Mouse (Mus musculus): Measurements from ENCODE around the gene Ankmy2. TPM values are rescaled to one million over a fixed set of nuclear protein-coding genes. Genes with fewer than 3 reads are reported as not detected.

Gene Ankmy2
- polyA plus RNA-seq, 1 experiment from 2014 or later: 37.4 TPM

DNA sequence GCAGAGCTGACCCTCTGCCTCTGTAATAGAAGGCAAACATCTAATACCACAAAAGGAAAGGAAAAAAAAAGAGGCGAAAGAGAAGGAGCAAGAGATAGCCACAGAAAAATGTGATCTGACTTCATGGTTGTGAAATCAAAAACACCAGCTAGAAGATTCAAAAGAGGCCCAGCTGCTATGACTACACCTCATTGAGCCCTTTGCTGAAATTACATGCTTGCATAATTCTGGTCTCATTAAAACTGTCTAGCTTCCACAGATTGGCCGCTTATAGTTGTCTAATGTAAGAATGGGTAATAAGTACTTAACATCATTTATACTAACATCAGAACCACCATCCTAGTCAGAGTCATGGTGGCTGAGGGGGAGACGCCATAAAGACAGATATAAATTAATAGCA lies 24.2 kb upstream of the Ankmy2 start:
- Histone ChIP-seq H3K4me1 (ENCODE audit: insufficient read depth, low read length) (no peaks in the 10 kb centered on the region), H3K9me3 (ENCODE audit: low read length) (no peaks in the 10 kb centered on the region)

DNA sequence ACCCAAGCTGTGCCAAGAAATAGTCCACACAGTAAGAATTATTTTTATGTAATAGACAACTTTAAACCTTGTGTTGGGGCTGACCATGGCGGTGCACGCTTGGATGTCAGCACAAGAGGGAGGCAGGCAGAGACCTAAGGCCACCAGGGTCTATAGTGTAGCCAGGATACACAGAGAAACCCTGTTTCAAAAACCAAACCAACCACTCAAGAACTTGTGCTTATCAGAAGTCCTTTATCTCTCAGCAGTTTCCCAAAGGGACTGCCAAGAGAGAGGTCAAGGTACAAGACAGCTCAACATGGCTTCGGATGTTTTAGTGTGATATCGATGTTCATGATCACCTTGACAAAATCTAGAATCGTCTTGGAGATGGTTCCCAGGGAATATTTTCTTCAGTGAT lies 23.4 kb upstream of the Ankmy2 start:
- H3K27ac ChIP-seq (ENCODE audit: low read length): no peak overlapping the region
- no peak overlapping the region for H3K9ac ChIP-seq (replicated peaks; ENCODE audit: low read length)
- no peaks in the 10 kb centered on the region for H3K9me3 ChIP-seq (ENCODE audit: low read length)
- 86% methylated on average over 5 of the region's 5 CpGs for WGBS
- no peak overlapping the region for H3K4me2 ChIP-seq (replicated peaks; ENCODE audit: low read depth, low read length)
- no peaks in the 10 kb centered on the region for H3K4me1 ChIP-seq (ENCODE audit: insufficient read depth, low read length)
- no peak overlapping the region for H3K4me3 ChIP-seq (ENCODE audit: low read length)
- ATAC-seq (ENCODE audit: low FRiP score, low TSS enrichment): no peak
- no peaks in the 10 kb centered on the region for H3K27me3 ChIP-seq (ENCODE audit: insufficient read depth, low read length)
- H3K36me3 ChIP-seq (ENCODE audit: insufficient read depth, low read length): peaks cover 34% of the 10 kb centered on the region

More for the DNA sequence above, 24.2 kb upstream of the Ankmy2 start:
- peaks cover 34% of the 10 kb centered on the region for H3K36me3 ChIP-seq (ENCODE audit: insufficient read depth, low read length)
- H3K27me3 ChIP-seq (ENCODE audit: insufficient read depth, low read length): no peaks in the 10 kb centered on the region
- no peak overlapping the region for H3K27ac ChIP-seq (ENCODE audit: low read length)
- H3K9ac ChIP-seq (replicated peaks; ENCODE audit: low read length): no peak overlapping the region
- WGBS: 82% methylated on average over 3 of the region's 3 CpGs
- H3K4me2 ChIP-seq (replicated peaks; ENCODE audit: low read depth, low read length): no peak overlapping the region
- no peak for ATAC-seq (ENCODE audit: low FRiP score, low TSS enrichment)
- H3K4me3 ChIP-seq (ENCODE audit: low read length): no peak overlapping the region

DNA sequence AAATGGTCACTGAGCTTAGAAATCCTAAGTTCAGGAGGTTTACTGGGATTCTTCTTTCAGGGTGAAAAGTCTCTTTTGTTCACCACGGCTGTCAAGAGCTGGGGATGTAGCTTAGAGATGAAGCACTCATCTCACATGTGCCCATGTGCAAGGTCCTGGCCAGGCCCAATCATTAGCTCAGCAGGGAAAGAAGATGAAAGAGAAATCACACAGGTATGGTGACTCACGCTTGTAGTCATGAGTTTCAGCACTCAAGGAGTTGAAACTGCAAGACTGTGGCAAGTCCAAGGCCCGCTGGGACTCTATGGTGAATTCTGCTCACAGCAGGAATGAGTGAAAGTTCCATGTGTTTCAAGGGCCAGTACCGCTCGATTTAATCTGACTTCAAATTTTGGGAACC lies 22.8 kb upstream of the Ankmy2 start:
- WGBS: 86% methylated on average over 5 of the region's 5 CpGs
- Histone ChIP-seq H3K4me1 (ENCODE audit: insufficient read depth, low read length) (no peaks in the 10 kb centered on the region), H3K9ac (replicated peaks; ENCODE audit: low read length) (no peak overlapping the region), H3K4me3 (ENCODE audit: low read length) (no peak overlapping the region), H3K36me3 (ENCODE audit: insufficient read depth, low read length) (peaks cover 33% of the 10 kb centered on the region), H3K27me3 (ENCODE audit: insufficient read depth, low read length) (no peaks in the 10 kb centered on the region), H3K4me2 (replicated peaks; ENCODE audit: low read depth, low read length) (no peak overlapping the region), H3K27ac (ENCODE audit: low read length) (no peak overlapping the region), H3K9me3 (ENCODE audit: low read length) (no peaks in the 10 kb centered on the region)
- no peak for ATAC-seq (ENCODE audit: low FRiP score, low TSS enrichment)

DNA sequence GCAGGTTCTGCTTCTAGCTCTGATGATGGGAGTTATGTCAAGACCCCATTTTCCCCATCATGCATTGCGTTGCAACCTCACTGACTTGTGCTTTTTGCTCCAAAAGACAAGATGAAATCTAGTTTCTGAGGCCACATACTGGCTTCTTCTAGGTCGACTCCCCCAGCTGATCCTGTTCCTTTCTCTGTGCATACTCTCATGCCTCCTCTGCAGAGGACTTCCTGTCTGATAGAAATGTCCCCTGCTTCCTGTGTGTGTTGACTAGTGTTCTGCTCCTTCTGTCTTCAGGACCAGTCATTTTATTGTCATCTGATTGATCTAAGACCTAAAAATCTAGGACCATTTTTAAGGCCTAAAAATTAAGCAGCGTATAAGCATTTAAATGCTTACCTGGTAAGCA lies 21.5 kb upstream of the Ankmy2 start:
- H3K27ac ChIP-seq (ENCODE audit: low read length): no peak overlapping the region
- ATAC-seq (ENCODE audit: low FRiP score, low TSS enrichment): no peak
- 86% methylated on average over 3 of the region's 3 CpGs for WGBS
- peaks cover 32% of the 10 kb centered on the region for H3K36me3 ChIP-seq (ENCODE audit: insufficient read depth, low read length)
- H3K27me3 ChIP-seq (ENCODE audit: insufficient read depth, low read length): no peaks in the 10 kb centered on the region
- H3K9ac ChIP-seq (replicated peaks; ENCODE audit: low read length): no peak overlapping the region
- no peak overlapping the region for H3K4me2 ChIP-seq (replicated peaks; ENCODE audit: low read depth, low read length)
- no peaks in the 10 kb centered on the region for H3K9me3 ChIP-seq (ENCODE audit: low read length)
- no peaks in the 10 kb centered on the region for H3K4me1 ChIP-seq (ENCODE audit: insufficient read depth, low read length)
- no peak overlapping the region for H3K4me3 ChIP-seq (ENCODE audit: low read length)

DNA sequence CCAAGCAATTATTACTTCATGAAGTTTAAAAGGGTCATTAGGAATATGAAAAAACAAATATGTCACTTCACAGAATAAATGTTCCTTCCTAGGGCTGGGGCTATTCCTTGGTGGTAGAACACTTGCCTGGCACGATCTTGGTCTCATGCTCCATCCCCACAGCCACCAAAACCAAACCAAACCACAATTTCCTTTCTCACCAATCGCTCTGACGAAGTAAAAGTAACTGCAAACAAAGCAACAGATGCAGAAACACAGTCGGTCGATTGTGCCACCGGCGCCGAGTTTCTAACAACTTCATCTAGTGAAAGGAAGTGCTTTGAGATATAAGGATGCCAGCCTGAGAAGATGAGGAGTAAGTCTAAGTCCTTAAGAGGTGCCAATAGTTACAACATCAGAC lies 20.6 kb upstream of the Ankmy2 start:
- 96% methylated on average over 8 of the region's 8 CpGs for WGBS
- peaks cover 28% of the 10 kb centered on the region for H3K36me3 ChIP-seq (ENCODE audit: insufficient read depth, low read length)

DNA sequence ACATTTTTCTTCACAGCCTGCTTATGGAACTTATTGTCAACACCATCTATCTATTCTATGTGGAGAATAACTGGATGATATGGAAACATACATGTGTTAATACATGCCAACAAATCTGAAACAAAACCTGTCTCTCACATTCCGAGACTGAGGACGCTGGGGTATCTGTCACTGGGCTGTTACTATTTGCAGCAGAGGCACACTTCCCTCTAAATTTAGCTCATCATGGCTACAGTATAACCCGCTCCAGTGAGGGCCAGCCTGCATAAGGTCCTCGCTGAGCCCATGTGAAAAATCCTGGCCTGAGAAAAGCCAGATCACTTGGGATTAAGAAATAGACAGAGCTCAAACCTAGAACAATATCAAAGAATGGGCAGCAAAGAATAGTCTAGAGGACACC lies 19.7 kb upstream of the Ankmy2 start:
- Histone ChIP-seq H3K27me3 (ENCODE audit: insufficient read depth, low read length) (no peaks in the 10 kb centered on the region), H3K4me2 (replicated peaks; ENCODE audit: low read depth, low read length) (no peak overlapping the region), H3K4me3 (ENCODE audit: low read length) (no peak overlapping the region), H3K27ac (ENCODE audit: low read length) (no peak overlapping the region), H3K36me3 (ENCODE audit: insufficient read depth, low read length) (peaks cover 21% of the 10 kb centered on the region), H3K4me1 (ENCODE audit: insufficient read depth, low read length) (no peaks in the 10 kb centered on the region), H3K9me3 (ENCODE audit: low read length) (no peaks in the 10 kb centered on the region), H3K9ac (replicated peaks; ENCODE audit: low read length) (no peak overlapping the region)
- whole genome bisulfite sequencing: 91% methylated on average over 4 of the region's 4 CpGs
- ATAC-seq (ENCODE audit: low FRiP score, low TSS enrichment): no peak

More for the DNA sequence above, 20.6 kb upstream of the Ankmy2 start:
- no peaks in the 10 kb centered on the region for H3K4me1 ChIP-seq (ENCODE audit: insufficient read depth, low read length)
- no peaks in the 10 kb centered on the region for H3K27me3 ChIP-seq (ENCODE audit: insufficient read depth, low read length)
- H3K9ac ChIP-seq (replicated peaks; ENCODE audit: low read length): no peak overlapping the region
- no peak overlapping the region for H3K4me3 ChIP-seq (ENCODE audit: low read length)
- no peak for ATAC-seq (ENCODE audit: low FRiP score, low TSS enrichment)
- H3K9me3 ChIP-seq (ENCODE audit: low read length): no peaks in the 10 kb centered on the region
- H3K4me2 ChIP-seq (replicated peaks; ENCODE audit: low read depth, low read length): no peak overlapping the region
- no peak overlapping the region for H3K27ac ChIP-seq (ENCODE audit: low read length)

DNA sequence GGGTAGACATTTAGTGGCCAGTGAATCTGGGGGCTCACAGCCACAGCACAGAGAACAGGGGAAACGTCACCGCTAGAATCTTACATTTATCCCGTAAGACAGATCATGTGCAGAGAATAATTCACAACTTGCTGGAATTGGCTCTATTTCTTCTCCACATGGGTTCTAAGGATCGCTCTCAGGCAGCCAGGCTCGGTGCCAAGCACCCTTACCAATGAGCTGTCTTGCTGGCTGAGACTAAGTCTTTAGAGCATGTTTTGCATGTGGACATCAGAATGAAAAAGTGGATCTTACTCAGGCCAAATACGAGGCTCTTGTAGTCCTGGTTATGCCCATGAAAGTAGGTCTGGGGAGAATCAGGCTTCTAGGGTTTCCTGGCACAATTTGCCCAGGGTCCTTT lies 16.5 kb upstream of the Ankmy2 start:
- no peak overlapping the region for H3K27ac ChIP-seq (ENCODE audit: low read length)
- peaks cover 13% of the 10 kb centered on the region for H3K36me3 ChIP-seq (ENCODE audit: insufficient read depth, low read length)
- WGBS: 87% methylated on average over 6 of the region's 6 CpGs
- H3K4me1 ChIP-seq (ENCODE audit: insufficient read depth, low read length): no peaks in the 10 kb centered on the region
- no peaks in the 10 kb centered on the region for H3K27me3 ChIP-seq (ENCODE audit: insufficient read depth, low read length)
- H3K4me3 ChIP-seq (ENCODE audit: low read length): no peak overlapping the region
- no peak overlapping the region for H3K4me2 ChIP-seq (replicated peaks; ENCODE audit: low read depth, low read length)
- H3K9ac ChIP-seq (replicated peaks; ENCODE audit: low read length): no peak overlapping the region
- no peaks in the 10 kb centered on the region for H3K9me3 ChIP-seq (ENCODE audit: low read length)
- no peak for ATAC-seq (ENCODE audit: low FRiP score, low TSS enrichment)

DNA sequence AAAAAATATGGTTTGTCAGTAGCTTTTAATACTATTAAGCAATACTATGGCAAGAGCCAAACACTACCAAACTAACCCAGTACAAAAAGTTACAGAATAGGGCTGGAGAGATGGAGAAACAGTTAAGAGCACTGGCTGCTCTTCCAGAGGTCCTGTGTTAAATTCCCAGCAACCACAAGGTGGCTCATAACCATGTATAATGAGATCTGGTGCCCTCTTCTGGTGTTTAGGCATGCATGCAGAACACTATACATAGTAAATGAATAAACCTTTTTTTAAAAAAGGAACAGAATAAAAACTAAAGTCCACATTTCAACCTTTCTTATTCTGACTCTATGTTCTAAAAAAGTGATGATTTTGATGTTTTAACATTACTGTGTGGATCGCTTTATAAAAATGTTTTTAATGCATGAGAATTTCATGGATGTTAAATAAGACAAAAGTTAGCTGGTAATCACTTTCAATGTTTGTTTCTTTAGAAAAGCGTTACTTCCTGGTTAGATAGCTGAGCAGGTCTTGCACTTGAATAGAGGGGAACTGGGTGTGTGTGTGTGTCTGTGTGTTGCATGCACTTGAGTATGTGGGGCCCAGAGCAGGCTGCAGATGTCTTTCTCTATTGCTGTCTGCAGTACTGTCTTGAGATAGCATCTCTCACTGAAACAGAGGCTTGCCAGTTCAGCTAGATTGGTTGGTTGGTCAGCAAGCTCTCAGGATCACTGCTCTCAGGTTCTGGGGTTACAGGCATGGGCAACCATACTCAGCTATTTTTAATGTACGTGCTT lies 10.5 kb upstream of the Ankmy2 start:
- Histone ChIP-seq H3K4me2 (replicated peaks; ENCODE audit: low read depth, low read length) (no peak overlapping the region), H3K4me1 (ENCODE audit: insufficient read depth, low read length) (no peaks in the 10 kb centered on the region)
- ATAC-seq (ENCODE audit: low FRiP score, low TSS enrichment): no peak

DNA sequence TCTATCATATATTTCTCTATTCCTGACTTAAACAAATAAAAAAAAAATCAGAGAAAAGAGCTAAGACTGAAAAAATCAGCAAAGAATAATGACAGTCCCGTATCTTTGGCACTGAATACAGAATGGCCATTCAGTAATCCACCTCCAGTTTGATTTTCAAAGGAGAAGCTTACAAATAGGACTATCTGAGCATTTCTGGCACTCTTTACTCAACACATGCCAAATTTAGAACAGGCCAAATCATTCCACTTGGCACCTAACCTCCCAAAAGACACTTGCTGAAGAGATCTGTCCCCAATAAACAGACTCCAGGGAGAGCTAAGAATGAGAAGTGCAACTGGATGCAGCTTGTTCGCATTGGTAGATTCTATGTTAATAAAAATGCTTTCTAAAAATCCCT lies 6.6 kb upstream of the Ankmy2 start:
- ATAC-seq (ENCODE audit: low FRiP score, low TSS enrichment): no peak
- H3K9me3 ChIP-seq (ENCODE audit: low read length): no peaks in the 10 kb centered on the region
- 0 out of 2 replicates have a peak, but pooled peaks cover 3% of the 10 kb centered on the region for H3K36me3 ChIP-seq (ENCODE audit: insufficient read depth, low read length)
- 94% methylated on average over 2 of the region's 2 CpGs for WGBS
- H3K9ac ChIP-seq (replicated peaks; ENCODE audit: low read length): no peak overlapping the region
- no peak overlapping the region for H3K27ac ChIP-seq (ENCODE audit: low read length)
- H3K4me1 ChIP-seq (ENCODE audit: insufficient read depth, low read length): peaks cover 12% of the 10 kb centered on the region
- no peaks in the 10 kb centered on the region for H3K27me3 ChIP-seq (ENCODE audit: insufficient read depth, low read length)
- H3K4me2 ChIP-seq (replicated peaks; ENCODE audit: low read depth, low read length): no peak overlapping the region
- H3K4me3 ChIP-seq (ENCODE audit: low read length): no peak overlapping the region

More for the DNA sequence above, 10.5 kb upstream of the Ankmy2 start:
- 90% methylated on average over 3 of the region's 3 CpGs for WGBS
- Histone ChIP-seq H3K27me3 (ENCODE audit: insufficient read depth, low read length) (no peaks in the 10 kb centered on the region), H3K9me3 (ENCODE audit: low read length) (no peaks in the 10 kb centered on the region), H3K4me3 (ENCODE audit: low read length) (no peak overlapping the region), H3K27ac (ENCODE audit: low read length) (no peak overlapping the region), H3K36me3 (ENCODE audit: insufficient read depth, low read length) (0 out of 2 replicates have a peak, but pooled peaks cover 3% of the 10 kb centered on the region), H3K9ac (replicated peaks; ENCODE audit: low read length) (no peak overlapping the region)

DNA sequence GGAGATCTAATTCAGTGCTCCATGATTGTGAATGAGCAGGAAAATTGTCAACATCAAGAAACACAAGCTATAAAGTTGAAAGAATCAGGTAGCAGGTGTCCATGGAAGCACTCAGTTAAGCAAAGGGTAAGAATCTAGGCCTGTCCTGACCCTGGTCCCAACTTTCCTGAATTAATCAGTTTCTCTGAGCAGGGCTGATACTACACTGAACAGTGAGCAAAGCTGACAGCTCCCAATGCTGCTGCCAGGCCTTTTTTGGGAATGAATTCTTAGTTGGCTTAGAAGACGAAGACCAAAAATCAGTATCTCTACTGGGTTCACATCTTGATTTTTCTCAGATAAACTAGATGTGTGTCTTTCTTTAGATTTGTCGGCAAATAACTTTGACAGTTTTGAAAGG lies 6.2 kb upstream of the Ankmy2 start:
- 92% methylated on average over 2 of the region's 2 CpGs for WGBS

More for the DNA sequence above, 6.2 kb upstream of the Ankmy2 start:
- Histone ChIP-seq H3K9ac (replicated peaks; ENCODE audit: low read length) (no peak overlapping the region), H3K9me3 (ENCODE audit: low read length) (no peaks in the 10 kb centered on the region), H3K4me3 (ENCODE audit: low read length) (no peak overlapping the region), H3K27ac (ENCODE audit: low read length) (no peak overlapping the region), H3K36me3 (ENCODE audit: insufficient read depth, low read length) (0 out of 2 replicates have a peak, but pooled peaks cover 3% of the 10 kb centered on the region), H3K4me2 (replicated peaks; ENCODE audit: low read depth, low read length) (no peak overlapping the region), H3K27me3 (ENCODE audit: insufficient read depth, low read length) (no peaks in the 10 kb centered on the region), H3K4me1 (ENCODE audit: insufficient read depth, low read length) (peaks cover 12% of the 10 kb centered on the region)
- ATAC-seq (ENCODE audit: low FRiP score, low TSS enrichment): no peak

Data from kidney, embryonic 16.5 days (tissue).